Mouse (Mus musculus) thymus, adult 2 months (tissue): ENCODE data around the gene Jup.

ENCODE experiments used
- CTCF ChIP-seq: fragments of 200-500 bp; IDR thresholded peaks from 2 replicates; pipeline ENCODE4 v1.5.1; 2012; ENCODE audit warnings: mild to moderate bottlenecking, control low read depth, low read length, moderate library complexity, borderline replicate concordance; ENCODE audit not compliant: control insufficient read depth, poor library complexity, insufficient read depth; ENCODE audit errors: extremely low read depth
- POLR2A ChIP-seq: fragments of 200-500 bp; IDR thresholded peaks from 2 replicates; pipeline ENCODE4 v1.6.1; 2012; ENCODE audit warnings: mild to moderate bottlenecking, low read length, control low read depth, moderate library complexity; ENCODE audit not compliant: control insufficient read depth, poor library complexity, insufficient read depth; ENCODE audit errors: extremely low read depth

GRCm38 (mm10) chr11:100414914-100415822 lies 17.6 kb upstream of the Jup start, which contains the start of gene Fkbp10:
- TF ChIP-seq CTCF: no peak
- TF ChIP-seq POLR2A: no peak
